Mouse (Mus musculus) cerebellum, postnatal 36 days (tissue): ENCODE measurements around the gene Coro6.

Source experiments
- DNase-seq, 2 experiments: peaks; one replicate each; pipeline ENCODE4 v3.0.0; 2021 to 2022; ENCODE audit warnings: mixed read lengths in 2 of 2

The Coro6 gene

GRCm38 (mm10) chr11:77462283-77463100, at the start of gene Coro6:
Gene Coro6 (plus strand): TSS chr11:77462411.
- DNase-seq, result peak; percentile 45 to 54

GRCm38 (mm10) chr11:77414141-77414839, 47.9 kb upstream of the Coro6 start:
- no peak for DNase-seq

GRCm38 (mm10) chr11:77416212-77417000, 45.8 kb upstream of the Coro6 start:
- no peak for DNase-seq

GRCm38 (mm10) chr11:77418021-77418420, 44.2 kb upstream of the Coro6 start:
- no peak for DNase-seq

- no peak for DNase-seq
Measured at GRCm38 (mm10) chr11:77423175-77423859, 38.9 kb upstream of the Coro6 start.

GRCm38 (mm10) chr11:77428446-77428845, 33.8 kb upstream of the Coro6 start:
- DNase-seq, result no peak

GRCm38 (mm10) chr11:77437026-77437425, 25.2 kb upstream of the Coro6 start:
- DNase-seq, result no peak

GRCm38 (mm10) chr11:77440081-77440480, 22.1 kb upstream of the Coro6 start:
- DNase-seq, result no peak

- DNase-seq, result no peak
Measured at GRCm38 (mm10) chr11:77441020-77441419, 21.2 kb upstream of the Coro6 start.

GRCm38 (mm10) chr11:77442186-77443170, 19.7 kb upstream of the Coro6 start:
- DNase-seq, result no peak

GRCm38 (mm10) chr11:77444939-77445338, 17.3 kb upstream of the Coro6 start:
- no peak for DNase-seq

- peak; percentile 47 to 63 for DNase-seq
Measured at GRCm38 (mm10) chr11:77446628-77447041, 15.6 kb upstream of the Coro6 start.

- DNase-seq, result no peak
Measured at GRCm38 (mm10) chr11:77449224-77449623, 13.0 kb upstream of the Coro6 start.

GRCm38 (mm10) chr11:77451670-77452069, 10.5 kb upstream of the Coro6 start:
- DNase-seq, result no peak

GRCm38 (mm10) chr11:77453388-77453787, 8.8 kb upstream of the Coro6 start:
- no peak for DNase-seq

- DNase-seq, result no peak
Measured at GRCm38 (mm10) chr11:77455770-77456510, 6.3 kb upstream of the Coro6 start.

- DNase-seq, result peak; percentile 44 to 51
Measured at GRCm38 (mm10) chr11:77456866-77457265, 5.3 kb upstream of the Coro6 start.

GRCm38 (mm10) chr11:77461856-77462255, 355 bp upstream of the Coro6 start:
- no peak for DNase-seq

GRCm38 (mm10) chr11:77463101-77463445, 862 bp downstream of the Coro6 start:
- no peak for DNase-seq

- DNase-seq, result no peak
Measured at GRCm38 (mm10) chr11:77463786-77464185, 1.6 kb downstream of the Coro6 start.

- DNase-seq, result no peak
Measured at GRCm38 (mm10) chr11:77464684-77465083, 2.5 kb downstream of the Coro6 start.
